Mouse (Mus musculus) intestine, embryonic 14.5 days (tissue): Measurements from ENCODE around the gene Tmem232. TPM values are rescaled to one million over a fixed set of nuclear protein-coding genes. Genes with fewer than 3 reads are reported as not detected.

Experiments
- ATAC-seq: fragments of 200-750 bp; cut with Nextera tagmentation; replicated peaks from 2 replicates; pipeline ENCODE4 v1.8.0; 2017; ENCODE audit warnings: low read depth, moderate number of reproducible peaks, moderate TSS enrichment, moderate library complexity; ENCODE audit not compliant: low FRiP score, low TSS enrichment
- DNase-seq: peaks from one replicate; pipeline ENCODE4 v3.0.0-alpha.2; 2018; ENCODE audit warnings: low spot score
- H3K27ac ChIP-seq: fragments of 300-500 bp; sonication (generic); 2 replicates; pipeline ENCODE4 v1.5.1; 2014; ENCODE audit warnings: low read depth, mild to moderate bottlenecking, control low read depth
- H3K27me3 ChIP-seq: fragments of 300-500 bp; sonication (generic); replicated peaks from 2 replicates; pipeline ENCODE4 v1.6.1; 2014; ENCODE audit warnings: low read length, control low read depth; ENCODE audit not compliant: control insufficient read depth, insufficient read depth
- H3K36me3 ChIP-seq: fragments of 300-500 bp; sonication (generic); 2 replicates; pipeline ENCODE4 v1.6.1; 2014; ENCODE audit warnings: low read length, control low read depth; ENCODE audit not compliant: control insufficient read depth, insufficient read depth
- H3K4me1 ChIP-seq: fragments of 300-500 bp; sonication (generic); replicated peaks from 2 replicates; pipeline ENCODE4 v1.6.1; 2014; ENCODE audit warnings: low read length, control low read depth, mixed read lengths; ENCODE audit not compliant: control insufficient read depth, insufficient read depth
- H3K4me2 ChIP-seq: fragments of 300-500 bp; sonication (generic); 2 replicates; pipeline ENCODE4 v1.6.1; 2014; ENCODE audit warnings: low read length
- H3K4me3 ChIP-seq: fragments of 300-500 bp; sonication (generic); 2 replicates; pipeline ENCODE4 v1.5.1; 2014; ENCODE audit warnings: low read depth, low read length, control low read depth, mixed read lengths
- H3K9ac ChIP-seq: fragments of 300-500 bp; sonication (generic); 2 replicates; pipeline ENCODE4 v1.6.1; 2014; ENCODE audit warnings: mild to moderate bottlenecking, low read length
- H3K9me3 ChIP-seq: fragments of 300-500 bp; sonication (generic); 2 replicates; pipeline ENCODE4 v1.6.1; 2016; ENCODE audit warnings: low read length, control low read depth; ENCODE audit not compliant: control insufficient read depth
- WGBS: fragments of 180-500 bp; shearing (Covaris S2); extraction: QIAGEN DNeasy Blood & Tissue Kit; methylation state at CpG from one replicate; pipeline ENCODE4 v1.1.7; 2014; 5-methylcytosine and 5-hydroxymethylcytosine counted together
- polyA plus RNA-seq: library from polyadenylated mRNA; unstranded; fragments of >200 nt; fragmentation: Nextera tagmentation; extraction: Ambion mirVana; gene quantifications from 2 replicates; pipeline ENCODE4 v1.2.1, GENCODE M21; 2014

Gene Tmem232
- polyA plus RNA-seq, 1 experiment from 2014 or later, result not detected

GRCm38 (mm10) chr17:65351836-65352235 lies 188.7 kb downstream of the Tmem232 start:
- Histone ChIP-seq H3K4me2 (no peak overlapping the region), H3K9me3 (no peaks in the 10 kb centered on the region), H3K36me3 (no peaks in the 10 kb centered on the region), H3K27me3 (no peaks in the 10 kb centered on the region), H3K4me3 (no peak overlapping the region), H3K27ac (no peak overlapping the region), H3K9ac (no peak overlapping the region), H3K4me1 (no peaks in the 10 kb centered on the region)
- no peak for DNase-seq
- 84% methylated on average over 8 of the region's 8 CpGs for WGBS
- ATAC-seq, result no peak

DNA sequence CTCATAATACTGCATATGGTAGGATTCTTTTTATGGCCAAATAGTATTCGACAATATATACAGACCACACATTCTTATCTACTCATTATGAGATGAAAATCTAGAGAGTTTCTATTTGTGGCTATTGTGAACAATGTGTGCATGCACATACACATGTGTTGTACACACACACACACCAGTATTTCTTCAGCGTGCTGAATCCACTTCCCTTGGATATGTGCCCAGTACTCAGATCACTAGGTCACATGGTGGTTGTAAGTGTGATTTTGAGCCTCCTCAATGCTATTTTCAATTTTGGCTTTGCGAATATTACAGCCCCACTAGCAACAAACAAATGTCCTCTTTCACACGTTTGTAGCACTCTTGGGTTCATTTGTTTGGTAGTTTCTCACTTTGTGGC lies 200.6 kb downstream of the Tmem232 start:
- no peak for DNase-seq
- no peak overlapping the region for H3K27ac ChIP-seq
- no peak for ATAC-seq
- no peak overlapping the region for H3K9ac ChIP-seq
- no peaks in the 10 kb centered on the region for H3K27me3 ChIP-seq
- WGBS, result 74% methylated on average over 4 of the region's 4 CpGs
- H3K36me3 ChIP-seq, result no peaks in the 10 kb centered on the region
- H3K4me2 ChIP-seq, result no peak overlapping the region
- H3K4me1 ChIP-seq, result no peaks in the 10 kb centered on the region
- no peaks in the 10 kb centered on the region for H3K9me3 ChIP-seq
- no peak overlapping the region for H3K4me3 ChIP-seq

GRCm38 (mm10) chr17:65330759-65331158 lies 209.8 kb downstream of the Tmem232 start:
- 91% methylated on average over 8 of the region's 8 CpGs for WGBS

DNA sequence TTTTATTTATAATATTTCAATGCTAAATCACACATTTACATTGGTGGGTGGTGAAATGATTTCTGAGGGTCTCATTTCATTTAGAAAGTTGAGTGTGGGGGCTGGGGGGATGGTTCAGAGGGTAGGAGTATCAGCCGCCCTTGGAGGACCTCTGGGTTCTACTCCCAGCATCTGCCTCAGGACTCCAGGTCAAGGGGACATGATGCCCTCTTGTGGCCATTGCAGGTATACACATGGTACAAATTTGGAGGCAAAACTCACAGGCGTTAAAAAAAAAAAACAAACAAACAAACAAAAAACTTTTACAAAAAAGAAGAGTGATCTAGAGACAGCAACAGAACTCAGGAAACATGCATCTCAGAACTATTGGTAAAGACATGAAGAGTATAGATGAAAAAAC lies 215.3 kb downstream of the Tmem232 start:
- H3K4me3 ChIP-seq, result no peak overlapping the region
- no peak overlapping the region for H3K4me2 ChIP-seq
- H3K27ac ChIP-seq, result no peak overlapping the region
- ATAC-seq, result no peak
- no peaks in the 10 kb centered on the region for H3K36me3 ChIP-seq
- H3K9me3 ChIP-seq, result no peaks in the 10 kb centered on the region
- H3K4me1 ChIP-seq, result no peaks in the 10 kb centered on the region
- WGBS, result 21% methylated on average over 2 of the region's 2 CpGs
- DNase-seq, result peak; percentile 60
- no peak overlapping the region for H3K9ac ChIP-seq
- H3K27me3 ChIP-seq, result no peaks in the 10 kb centered on the region

More at GRCm38 (mm10) chr17:65330759-65331158, 209.8 kb downstream of the Tmem232 start:
- Histone ChIP-seq H3K4me3 (no peak overlapping the region), H3K9me3 (no peaks in the 10 kb centered on the region), H3K27me3 (no peaks in the 10 kb centered on the region), H3K9ac (no peak overlapping the region), H3K4me2 (no peak overlapping the region), H3K4me1 (no peaks in the 10 kb centered on the region), H3K36me3 (no peaks in the 10 kb centered on the region), H3K27ac (no peak overlapping the region)
- ATAC-seq (no peak), DNase-seq (no peak)

GRCm38 (mm10) chr17:65320623-65321022 lies 220.0 kb downstream of the Tmem232 start:
- whole genome bisulfite sequencing, result 93% methylated on average over 6 of the region's 6 CpGs

GRCm38 (mm10) chr17:65299946-65300345 lies 240.6 kb downstream of the Tmem232 start:
- no peaks in the 10 kb centered on the region for H3K27me3 ChIP-seq
- ATAC-seq, result no peak

More at GRCm38 (mm10) chr17:65320623-65321022, 220.0 kb downstream of the Tmem232 start:
- Histone ChIP-seq H3K9ac (no peak overlapping the region), H3K36me3 (no peaks in the 10 kb centered on the region), H3K4me3 (no peak overlapping the region), H3K27ac (no peak overlapping the region), H3K4me1 (no peaks in the 10 kb centered on the region), H3K27me3 (no peaks in the 10 kb centered on the region), H3K9me3 (no peaks in the 10 kb centered on the region), H3K4me2 (no peak overlapping the region)
- ATAC-seq (no peak), DNase-seq (no peak)

GRCm38 (mm10) chr17:65297831-65298230 lies 242.8 kb downstream of the Tmem232 start:
- Histone ChIP-seq H3K36me3 (no peaks in the 10 kb centered on the region), H3K27me3 (no peaks in the 10 kb centered on the region), H3K4me3 (no peak overlapping the region), H3K9me3 (no peaks in the 10 kb centered on the region), H3K4me2 (no peak overlapping the region), H3K4me1 (no peaks in the 10 kb centered on the region), H3K9ac (no peak overlapping the region), H3K27ac (no peak overlapping the region)
- ATAC-seq (no peak), DNase-seq (no peak)
- 73% methylated on average over 5 of the region's 5 CpGs for WGBS

More at GRCm38 (mm10) chr17:65299946-65300345, 240.6 kb downstream of the Tmem232 start:
- Histone ChIP-seq H3K9me3 (no peaks in the 10 kb centered on the region), H3K27ac (no peak overlapping the region), H3K4me3 (no peak overlapping the region), H3K36me3 (no peaks in the 10 kb centered on the region), H3K4me1 (no peaks in the 10 kb centered on the region), H3K9ac (no peak overlapping the region), H3K4me2 (no peak overlapping the region)
- DNase-seq, result no peak

GRCm38 (mm10) chr17:65252160-65252559 lies 288.4 kb downstream of the Tmem232 start:
- Histone ChIP-seq H3K4me1 (no peaks in the 10 kb centered on the region), H3K9me3 (no peaks in the 10 kb centered on the region), H3K36me3 (no peaks in the 10 kb centered on the region), H3K27ac (no peak overlapping the region), H3K9ac (no peak overlapping the region), H3K4me2 (no peak overlapping the region), H3K4me3 (no peak overlapping the region), H3K27me3 (no peaks in the 10 kb centered on the region)
- ATAC-seq (no peak), DNase-seq (no peak)
- WGBS, result 52% methylated on average over 2 of the region's 2 CpGs

DNA sequence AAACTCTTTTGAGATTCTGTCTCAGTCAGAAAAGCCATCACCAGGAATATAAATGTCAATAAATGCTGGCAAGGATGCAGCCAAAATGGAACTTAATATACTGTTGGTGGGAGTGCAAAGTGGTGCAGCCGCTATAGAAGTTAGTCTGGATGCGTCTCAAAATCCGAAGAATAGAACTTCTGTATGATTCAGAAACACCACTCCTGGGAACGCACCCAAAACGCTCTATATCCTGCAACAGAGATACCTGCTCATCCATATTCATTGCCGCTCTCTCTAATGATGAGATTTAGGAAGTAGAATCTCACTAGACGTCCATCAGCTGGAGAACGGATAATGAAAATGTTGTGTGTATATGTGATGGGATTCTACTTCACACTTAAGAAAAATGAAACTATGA lies 290.3 kb downstream of the Tmem232 start:
- no peak for ATAC-seq
- Histone ChIP-seq H3K4me1 (no peaks in the 10 kb centered on the region), H3K9me3 (no peaks in the 10 kb centered on the region), H3K27ac (no peak overlapping the region), H3K4me3 (no peak overlapping the region), H3K27me3 (no peaks in the 10 kb centered on the region), H3K36me3 (no peaks in the 10 kb centered on the region), H3K4me2 (no peak overlapping the region), H3K9ac (no peak overlapping the region)
- DNase-seq, result no peak
- WGBS, result 89% methylated on average over 8 of the region's 8 CpGs
